Mouse (Mus musculus) limb, embryonic 14.5 days (tissue): Measurements from ENCODE around the gene Slc26a6. TPM values are rescaled to one million over a fixed set of nuclear protein-coding genes. Genes with fewer than 3 reads are reported as not detected.

Experiments
- ATAC-seq: fragments of 200-750 bp; cut with Nextera tagmentation; 2 replicates; pipeline ENCODE4 v1.8.0; 2017; ENCODE audit warnings: low read depth, moderate number of reproducible peaks, moderate TSS enrichment; ENCODE audit not compliant: low FRiP score
- DNase-seq: peaks from one replicate; pipeline ENCODE4 v3.0.0-alpha.2; 2015; ENCODE audit warnings: low spot score
- H3K27ac ChIP-seq: fragments of 300-500 bp; sonication (generic); replicated peaks from 2 replicates; pipeline ENCODE4 v1.5.1; 2014; ENCODE audit warnings: low read depth, mild to moderate bottlenecking, low read length, moderate library complexity, mixed read lengths
- H3K27me3 ChIP-seq: fragments of 300-500 bp; sonication (generic); 2 replicates; pipeline ENCODE4 v1.6.1; 2014; ENCODE audit warnings: low read length, mixed read lengths; ENCODE audit not compliant: control insufficient read depth, insufficient read depth
- H3K36me3 ChIP-seq: fragments of 300-500 bp; sonication (generic); 2 replicates; pipeline ENCODE4 v1.6.1; 2014; ENCODE audit warnings: mild to moderate bottlenecking, low read length, moderate library complexity, mixed read lengths; ENCODE audit not compliant: control insufficient read depth, insufficient read depth
- H3K4me1 ChIP-seq: fragments of 300-500 bp; sonication (generic); 2 replicates; pipeline ENCODE4 v1.6.1; 2014; ENCODE audit warnings: antibody characterized with exemption, low read length, mixed read lengths; ENCODE audit not compliant: control insufficient read depth, insufficient read depth
- H3K4me2 ChIP-seq: fragments of 300-500 bp; sonication (generic); replicated peaks from 2 replicates; pipeline ENCODE4 v1.6.1; 2014; ENCODE audit warnings: low read depth, mild to moderate bottlenecking, low read length, moderate library complexity; ENCODE audit not compliant: severe bottlenecking
- H3K4me3 ChIP-seq: fragments of 300-500 bp; sonication (generic); replicated peaks from 2 replicates; pipeline ENCODE4 v1.5.1; 2014; ENCODE audit warnings: low read length
- H3K9ac ChIP-seq: fragments of 300-500 bp; sonication (generic); 2 replicates; pipeline ENCODE4 v1.6.1; 2014; ENCODE audit warnings: mild to moderate bottlenecking, low read depth, low read length, moderate library complexity; ENCODE audit not compliant: severe bottlenecking
- H3K9me3 ChIP-seq: fragments of 300-500 bp; sonication (generic); 2 replicates; pipeline ENCODE4 v1.6.1; 2016; ENCODE audit warnings: low read length; ENCODE audit not compliant: control insufficient read depth
- POLR2A ChIP-seq: fragments of 200-500 bp; IDR thresholded peaks from 2 replicates; pipeline ENCODE4 v1.8.0; 2012; ENCODE audit warnings: inconsistent platforms, mild to moderate bottlenecking, moderate library complexity, borderline replicate concordance; ENCODE audit not compliant: insufficient read depth, insufficient read length; ENCODE audit errors: extremely low read depth
- WGBS: fragments of 180-500 bp; shearing (Covaris S2); extraction: QIAGEN DNeasy Blood & Tissue Kit; methylation state at CpG from one replicate; pipeline ENCODE4 v1.1.7; 2014; 5-methylcytosine and 5-hydroxymethylcytosine counted together
- polyA plus RNA-seq, 2 experiments: library from polyadenylated mRNA; depleted of rRNA in 1 of 2; stranded (reverse) in 1 of 2; unstranded in 1 of 2; fragments of >200 nt; fragmentation: Nextera tagmentation in 1 of 2; extraction: Ambion mirVana in 1 of 2; gene quantifications; 2 replicates each; pipeline versions ENCODE4 v1.2.1 to v1.2.3; 2012 to 2014

Gene Slc26a6
- polyA plus RNA-seq, 2 experiments = 14.5 to 28.8 TPM

GRCm38 (mm10) chr9:108808163-108808665, 44.9 kb upstream of the Slc26a6 start, which contains the start of gene Nckipsd:
Gene Nckipsd, plus strand, starts transcription at chr9:108808368.
- H3K4me2 ChIP-seq = peak within 1 kb of the TSS; percentile 88
- H3K27me3 ChIP-seq = no peaks in the 10 kb centered on the region
- peak within 1 kb of the TSS; percentile 86 for H3K9ac ChIP-seq
- H3K27ac ChIP-seq = no peak within 1 kb of the TSS
- peak within 1 kb of the TSS; percentile 78 for H3K4me3 ChIP-seq
- no peaks in the 10 kb centered on the region; the same call in 1 of the 2 replicates for H3K4me1 ChIP-seq
- TF ChIP-seq POLR2A = 0 out of 2 replicates have a peak, but pooled peaks have one; percentile 14
- no peaks in the 10 kb centered on the region for H3K9me3 ChIP-seq
- peak; percentile 94 for DNase-seq
- WGBS = 1% methylated on average over 30 of the region's 62 CpGs
- H3K36me3 ChIP-seq = peaks cover 70% of the 10 kb centered on the region
- peak; percentile 90 for ATAC-seq

GRCm38 (mm10) chr9:108809188-108809587, 43.9 kb upstream of the Slc26a6 start:
- H3K27me3 ChIP-seq = no peaks in the 10 kb centered on the region
- peak overlapping the region; percentile 78 for H3K4me3 ChIP-seq
- no peak overlapping the region for H3K27ac ChIP-seq
- no peak for TF ChIP-seq POLR2A
- H3K9ac ChIP-seq = no peak overlapping the region
- peak overlapping the region; percentile 88 for H3K4me2 ChIP-seq
- no peaks in the 10 kb centered on the region; the same call in 1 of the 2 replicates for H3K4me1 ChIP-seq
- peaks cover 70% of the 10 kb centered on the region for H3K36me3 ChIP-seq
- DNase-seq = no peak
- H3K9me3 ChIP-seq = no peaks in the 10 kb centered on the region
- WGBS = 66% methylated on average over 5 of the region's 5 CpGs
- no peak for ATAC-seq

GRCm38 (mm10) chr9:108809723-108810122, 43.4 kb upstream of the Slc26a6 start:
- 84% methylated on average over 6 of the region's 6 CpGs for WGBS
- H3K4me2 ChIP-seq = 0 out of 2 replicates have a peak overlapping the region, but pooled peaks have one; percentile 88
- no peak overlapping the region for H3K4me3 ChIP-seq
- TF ChIP-seq POLR2A = no peak
- DNase-seq = no peak
- H3K27me3 ChIP-seq = no peaks in the 10 kb centered on the region
- H3K4me1 ChIP-seq = no peaks in the 10 kb centered on the region; the same call in 1 of the 2 replicates
- H3K27ac ChIP-seq = no peak overlapping the region
- H3K9ac ChIP-seq = no peak overlapping the region
- no peak for ATAC-seq
- H3K9me3 ChIP-seq = no peaks in the 10 kb centered on the region
- peaks cover 70% of the 10 kb centered on the region for H3K36me3 ChIP-seq

- Histone ChIP-seq H3K27me3 (no peaks in the 10 kb centered on the region), H3K9me3 (no peaks in the 10 kb centered on the region), H3K27ac (no peak overlapping the region), H3K4me1 (no peaks in the 10 kb centered on the region; the same call in 1 of the 2 replicates), H3K4me2 (no peak overlapping the region), H3K9ac (no peak overlapping the region), H3K4me3 (no peak overlapping the region), H3K36me3 (peaks cover 70% of the 10 kb centered on the region)
- no peak for TF ChIP-seq POLR2A
- WGBS = 79% methylated on average over 5 of the region's 5 CpGs
- no peak for DNase-seq
- no peak for ATAC-seq
Observed at GRCm38 (mm10) chr9:108810516-108810915, 42.6 kb upstream of the Slc26a6 start.

- no peak for DNase-seq
- no peak for TF ChIP-seq POLR2A
- 86% methylated on average over 7 of the region's 7 CpGs for WGBS
- Histone ChIP-seq H3K9me3 (no peaks in the 10 kb centered on the region), H3K9ac (no peak overlapping the region), H3K4me2 (no peak overlapping the region), H3K4me3 (no peak overlapping the region), H3K4me1 (no peaks in the 10 kb centered on the region), H3K27me3 (no peaks in the 10 kb centered on the region), H3K36me3 (peaks cover 73% of the 10 kb centered on the region), H3K27ac (no peak overlapping the region)
- no peak for ATAC-seq
Observed at GRCm38 (mm10) chr9:108815557-108815956, 37.5 kb upstream of the Slc26a6 start.
